Mouse (Mus musculus) intestine, embryonic 15.5 days (tissue): ENCODE results near the gene Btk. TPM values are rescaled to one million over a fixed set of nuclear protein-coding genes. Genes with fewer than 3 reads are reported as not detected.

ENCODE experiments used
- ATAC-seq: fragments of 200-750 bp; cut with Nextera tagmentation; 2 replicates; pipeline ENCODE4 v1.8.0; 2017; ENCODE audit warnings: moderate TSS enrichment, moderate library complexity
- H3K27ac ChIP-seq: fragments of 300-500 bp; sonication (generic); 2 replicates; pipeline ENCODE4 v1.5.1; 2015; ENCODE audit warnings: mild to moderate bottlenecking, inconsistent platforms
- H3K27me3 ChIP-seq: fragments of 300-500 bp; sonication (generic); replicated peaks from 2 replicates; pipeline ENCODE4 v1.6.1; 2015; ENCODE audit warnings: inconsistent platforms
- H3K36me3 ChIP-seq: fragments of 300-500 bp; sonication (generic); 2 replicates; pipeline ENCODE4 v1.6.1; 2015; ENCODE audit warnings: inconsistent platforms
- H3K4me1 ChIP-seq: fragments of 300-500 bp; sonication (generic); replicated peaks from 2 replicates; pipeline ENCODE4 v1.6.1; 2015; ENCODE audit warnings: inconsistent platforms
- H3K4me2 ChIP-seq: fragments of 300-500 bp; sonication (generic); replicated peaks from 2 replicates; pipeline ENCODE4 v1.6.1; 2015; ENCODE audit warnings: mild to moderate bottlenecking, inconsistent platforms
- H3K4me3 ChIP-seq: fragments of 300-500 bp; sonication (generic); replicated peaks from 2 replicates; pipeline ENCODE4 v1.5.1; 2015; ENCODE audit warnings: inconsistent platforms
- H3K9ac ChIP-seq: fragments of 300-500 bp; sonication (generic); 2 replicates; pipeline ENCODE4 v1.6.1; 2015; ENCODE audit warnings: inconsistent platforms
- H3K9me3 ChIP-seq: fragments of 300-500 bp; sonication (generic); 2 replicates; pipeline ENCODE4 v1.6.1; 2016; ENCODE audit warnings: inconsistent platforms
- WGBS: fragments of 180-500 bp; shearing (Covaris S2); methylation state at CpG from one replicate; pipeline ENCODE4 v1.1.7; 2015; 5-methylcytosine and 5-hydroxymethylcytosine counted together
- polyA plus RNA-seq: library from polyadenylated mRNA; unstranded; fragments of >200 nt; fragmentation: Nextera tagmentation; extraction: Ambion mirVana; gene quantifications from 2 replicates; pipeline ENCODE4 v1.2.1, GENCODE M21; 2015

The Btk gene
- polyA plus RNA-seq, 1 experiment from 2014 or later, result 1.6 TPM

DNA sequence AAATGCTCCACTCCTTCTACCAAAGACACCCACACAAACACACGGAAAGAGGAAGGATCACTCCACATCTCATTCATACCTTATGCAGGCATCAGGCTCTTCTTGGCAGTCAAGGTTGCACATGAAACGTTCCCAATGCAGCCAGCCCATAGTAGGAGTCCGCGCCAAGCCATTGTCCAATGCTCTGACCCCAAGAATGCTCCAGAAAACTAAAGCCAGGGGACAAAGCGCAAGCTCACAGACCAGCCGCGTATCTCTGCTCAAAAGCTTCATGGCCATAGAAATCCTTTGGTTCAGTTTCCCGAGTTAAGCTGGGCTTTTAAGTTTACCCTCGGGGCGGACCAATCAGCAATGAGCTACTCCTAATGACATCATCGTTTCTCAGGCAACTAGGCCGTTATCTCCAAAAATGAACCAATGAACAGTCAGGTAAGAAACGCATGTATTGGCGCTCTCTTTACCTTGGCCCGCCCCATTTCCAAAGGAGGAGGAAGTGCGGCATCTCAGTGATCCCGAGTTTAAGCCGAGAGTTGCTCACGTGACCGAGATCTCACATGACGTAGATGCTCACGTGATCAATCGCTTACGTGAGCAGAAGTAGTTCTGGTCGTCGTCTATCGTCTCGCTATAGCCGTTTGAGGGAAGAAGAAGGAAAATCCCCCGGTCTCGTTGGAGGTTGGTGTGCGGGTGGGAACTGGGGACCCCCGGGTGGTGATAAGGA is 17.4 kb upstream of the Btk start, which contains the start of the genes Gla and Hnrnph2:
Gene Gla, minus strand, starts transcription at position 467 of the 721 bp plus-strand sequence.
Gene Hnrnph2, plus strand, starts transcription at position 521 of the 721 bp plus-strand sequence.
- Histone ChIP-seq H3K9me3 (no peaks in the 10 kb centered on the region), H3K36me3 (no peaks in the 10 kb centered on the region), H3K4me3 (peak within 1 kb of the TSS; percentile 49), H3K27ac (peak within 1 kb of the TSS; percentile 84), H3K9ac (peak within 1 kb of the TSS; percentile 51), H3K4me1 (no peaks in the 10 kb centered on the region), H3K4me2 (peak within 1 kb of the TSS; percentile 55), H3K27me3 (no peaks in the 10 kb centered on the region)
- 19% methylated on average over 33 of the region's 33 CpGs for WGBS
- peak; percentile 99 for ATAC-seq

GRCm38 (mm10) chrX:134599922-134600565 is 16.7 kb upstream of the Btk start:
- H3K4me3 ChIP-seq, result peak overlapping the region; percentile 49
- H3K27ac ChIP-seq, result 0 out of 2 replicates have a peak overlapping the region, but pooled peaks have one; percentile 59
- no peaks in the 10 kb centered on the region for H3K9me3 ChIP-seq
- no peaks in the 10 kb centered on the region for H3K27me3 ChIP-seq
- peak overlapping the region; percentile 37; the same call in 1 of the 2 replicates for H3K9ac ChIP-seq
- H3K36me3 ChIP-seq, result no peaks in the 10 kb centered on the region
- no peaks in the 10 kb centered on the region for H3K4me1 ChIP-seq
- peak overlapping the region; percentile 55 for H3K4me2 ChIP-seq
- peak; percentile 9 for ATAC-seq
- 28% methylated on average over 10 of the region's 10 CpGs for WGBS

GRCm38 (mm10) chrX:134589836-134590235 is 6.5 kb upstream of the Btk start:
- ATAC-seq, result peak; percentile 48
- no peak overlapping the region for H3K4me3 ChIP-seq
- H3K9me3 ChIP-seq, result no peaks in the 10 kb centered on the region
- 46% methylated on average over 5 of the region's 5 CpGs for WGBS
- H3K27ac ChIP-seq, result no peak overlapping the region
- 0 out of 2 replicates have a peak, but pooled peaks cover 3% of the 10 kb centered on the region for H3K36me3 ChIP-seq
- no peak overlapping the region for H3K4me2 ChIP-seq
- no peaks in the 10 kb centered on the region for H3K4me1 ChIP-seq
- no peaks in the 10 kb centered on the region for H3K27me3 ChIP-seq
- no peak overlapping the region for H3K9ac ChIP-seq

- H3K36me3 ChIP-seq, result 0 out of 2 replicates have a peak, but pooled peaks cover 3% of the 10 kb centered on the region
- H3K9me3 ChIP-seq, result no peaks in the 10 kb centered on the region
- WGBS, result 81% methylated on average over 3 of the region's 3 CpGs
- H3K9ac ChIP-seq, result no peak overlapping the region
- H3K4me2 ChIP-seq, result no peak overlapping the region
- no peaks in the 10 kb centered on the region for H3K27me3 ChIP-seq
- ATAC-seq, result no peak
- no peaks in the 10 kb centered on the region for H3K4me1 ChIP-seq
- no peak overlapping the region for H3K27ac ChIP-seq
- no peak overlapping the region for H3K4me3 ChIP-seq
Observed at GRCm38 (mm10) chrX:134588997-134589396, 5.6 kb upstream of the Btk start.

GRCm38 (mm10) chrX:134588261-134588660 is 4.9 kb upstream of the Btk start:
- 79% methylated on average over 4 of the region's 4 CpGs for WGBS
- Histone ChIP-seq H3K27ac (no peak overlapping the region), H3K36me3 (0 out of 2 replicates have a peak, but pooled peaks cover 3% of the 10 kb centered on the region), H3K9ac (no peak overlapping the region), H3K4me3 (no peak overlapping the region), H3K4me1 (no peaks in the 10 kb centered on the region), H3K9me3 (no peaks in the 10 kb centered on the region), H3K27me3 (no peaks in the 10 kb centered on the region), H3K4me2 (no peak overlapping the region)
- no peak for ATAC-seq

GRCm38 (mm10) chrX:134586447-134586846 is 3.1 kb upstream of the Btk start:
- Histone ChIP-seq H3K27me3 (no peaks in the 10 kb centered on the region), H3K36me3 (0 out of 2 replicates have a peak, but pooled peaks cover 3% of the 10 kb centered on the region), H3K9ac (peak overlapping the region; percentile 53), H3K4me3 (peak overlapping the region; percentile 43), H3K9me3 (no peaks in the 10 kb centered on the region), H3K4me1 (no peaks in the 10 kb centered on the region), H3K4me2 (peak overlapping the region; percentile 51), H3K27ac (no peak overlapping the region)
- WGBS, result 37% methylated on average over 8 of the region's 8 CpGs
- no peak for ATAC-seq

- no peaks in the 10 kb centered on the region for H3K27me3 ChIP-seq
- ATAC-seq, result peak; percentile 97
- H3K4me2 ChIP-seq, result peak within 1 kb of the TSS; percentile 57
- 0 out of 2 replicates have a peak, but pooled peaks cover 3% of the 10 kb centered on the region for H3K36me3 ChIP-seq
- WGBS, result 18% methylated on average over 45 of the region's 45 CpGs
- peak within 1 kb of the TSS; percentile 43 for H3K4me3 ChIP-seq
- H3K9me3 ChIP-seq, result no peaks in the 10 kb centered on the region
- peak within 1 kb of the TSS; percentile 79 for H3K27ac ChIP-seq
- H3K4me1 ChIP-seq, result no peaks in the 10 kb centered on the region
- H3K9ac ChIP-seq, result peak within 1 kb of the TSS; percentile 53
Observed at GRCm38 (mm10) chrX:134585103-134586002, 2.0 kb upstream of the Btk start, which contains the start of gene Rpl36a. Gene Rpl36a (plus strand): TSS chrX:134585654.

DNA sequence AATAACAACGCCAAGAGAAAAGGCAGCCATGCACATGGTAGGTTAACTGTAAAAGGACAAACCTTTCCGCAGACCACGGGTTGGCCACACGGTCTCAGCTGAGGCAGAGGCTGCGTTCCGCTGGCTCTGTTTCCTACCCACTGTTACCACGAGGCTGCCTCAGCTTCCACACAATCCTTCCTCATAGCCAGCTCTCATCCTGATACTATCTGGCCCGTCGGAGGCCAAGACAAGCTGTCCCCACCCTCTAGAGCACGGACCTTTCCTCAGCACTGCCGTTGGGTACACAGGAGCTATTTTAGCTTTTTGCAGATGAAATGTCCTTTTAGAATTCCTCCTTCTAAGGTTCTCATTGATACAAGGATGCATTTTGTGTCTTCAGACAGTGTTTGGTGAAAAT is 1.1 kb downstream of the Btk start:
- no peaks in the 10 kb centered on the region for H3K9me3 ChIP-seq
- WGBS, result 80% methylated on average over 11 of the region's 11 CpGs
- no peak overlapping the region for H3K9ac ChIP-seq
- H3K4me2 ChIP-seq, result no peak overlapping the region
- ATAC-seq, result no peak
- no peaks in the 10 kb centered on the region for H3K27me3 ChIP-seq
- H3K27ac ChIP-seq, result no peak overlapping the region
- H3K4me1 ChIP-seq, result no peaks in the 10 kb centered on the region
- H3K36me3 ChIP-seq, result no peaks in the 10 kb centered on the region
- no peak overlapping the region for H3K4me3 ChIP-seq

DNA sequence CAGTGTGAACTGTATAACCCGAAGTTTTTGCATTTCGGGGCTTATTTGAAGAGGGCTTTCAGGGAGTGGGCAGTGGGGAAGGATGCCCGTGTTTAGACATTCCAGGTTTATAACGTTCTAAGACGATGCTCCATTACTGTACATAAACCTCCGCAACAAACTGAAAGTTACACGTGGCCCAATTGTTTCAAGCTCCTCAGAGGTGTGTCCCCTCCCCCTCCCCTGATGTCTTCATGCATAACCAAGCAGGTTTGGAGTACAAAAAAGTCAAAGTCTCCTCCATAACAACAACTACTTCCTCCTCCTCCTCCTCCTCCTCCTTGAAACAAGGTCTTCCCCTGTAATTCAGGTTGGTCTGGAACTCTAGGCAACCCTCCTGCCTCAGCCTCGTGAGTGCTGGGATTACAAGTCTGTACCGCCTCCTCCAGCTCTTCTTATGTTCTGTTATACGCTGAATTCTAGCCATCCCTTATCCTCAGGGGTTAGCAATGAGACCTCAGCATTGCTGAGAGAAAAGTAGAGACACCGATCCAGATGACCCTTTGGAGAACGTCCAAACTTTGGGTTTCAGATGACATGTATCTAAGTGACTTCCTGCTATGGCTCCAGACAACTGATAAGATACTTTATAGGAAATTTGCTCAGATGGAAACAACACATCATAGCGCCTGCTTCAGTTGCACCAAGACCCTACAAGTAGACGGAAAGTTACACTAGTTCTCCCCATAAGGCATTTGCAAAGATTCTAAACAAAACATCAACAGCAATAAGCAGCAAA is 2.7 kb downstream of the Btk start:
- Histone ChIP-seq H3K9ac (no peak overlapping the region), H3K4me2 (no peak overlapping the region), H3K4me3 (no peak overlapping the region), H3K27ac (no peak overlapping the region), H3K27me3 (no peaks in the 10 kb centered on the region), H3K36me3 (no peaks in the 10 kb centered on the region), H3K9me3 (no peaks in the 10 kb centered on the region), H3K4me1 (no peaks in the 10 kb centered on the region)
- no peak for ATAC-seq
- 83% methylated on average over 14 of the region's 14 CpGs for WGBS

GRCm38 (mm10) chrX:134577896-134578295 is 5.5 kb downstream of the Btk start:
- Histone ChIP-seq H3K4me2 (no peak overlapping the region), H3K4me1 (no peaks in the 10 kb centered on the region), H3K4me3 (no peak overlapping the region), H3K9ac (no peak overlapping the region), H3K27ac (no peak overlapping the region), H3K27me3 (no peaks in the 10 kb centered on the region), H3K36me3 (no peaks in the 10 kb centered on the region), H3K9me3 (no peaks in the 10 kb centered on the region)
- 79% methylated on average over 4 of the region's 4 CpGs for WGBS
- ATAC-seq, result no peak

GRCm38 (mm10) chrX:134566536-134567222 is 16.7 kb downstream of the Btk start:
- no peak overlapping the region for H3K4me3 ChIP-seq
- H3K9ac ChIP-seq, result no peak overlapping the region
- 83% methylated on average over 8 of the region's 8 CpGs for WGBS
- H3K36me3 ChIP-seq, result no peaks in the 10 kb centered on the region
- H3K9me3 ChIP-seq, result no peaks in the 10 kb centered on the region
- no peaks in the 10 kb centered on the region for H3K4me1 ChIP-seq
- no peak for ATAC-seq
- H3K27me3 ChIP-seq, result no peaks in the 10 kb centered on the region
- no peak overlapping the region for H3K27ac ChIP-seq
- H3K4me2 ChIP-seq, result no peak overlapping the region
